Mouse (Mus musculus) embryonic stem cell, embryonic (primary cell): ENCODE measurements around the gene Zfp950.

Experiments
- CTCF ChIA-PET, 4 experiments: fragments of 300-600 bp in 2 of 4; fragments of 350-600 bp in 2 of 4; sonication (Branson Sonifier 250); formaldehyde crosslinking; loops; one replicate each; lab custom pipeline; 2022; ENCODE audit warnings: inconsistent platforms in 2 of 4; lab: Charles Lee
- POLR2A ChIA-PET, 4 experiments: fragments of 300-600 bp in 2 of 4; fragments of 350-600 bp in 2 of 4; sonication (Branson Sonifier 250); formaldehyde crosslinking; loops; one replicate each; lab custom pipeline; 2022; ENCODE audit warnings: antibody characterized with exemption in 4 of 4, inconsistent platforms in 1 of 4; lab: Charles Lee

The Zfp950 gene

GRCm38 (mm10) chr19:61009266-61009665 lies 131.4 kb downstream of the Zfp950 start:
- ChIA-PET CTCF (no interaction called here), POLR2A (interaction anchor here in 3 of 4 experiments (0.6 to 1.2 kb wide), 3 partner anchors 14 to 121 kb away, joined by 3 to 4 read pairs (median 4); no protein-coding TSS in a partner anchor)
